Mouse (Mus musculus) testis, adult 2 months (tissue): Measurements from ENCODE around the gene Prorsd1. TPM values are rescaled to one million over a fixed set of nuclear protein-coding genes. Genes with fewer than 3 reads are reported as not detected.

ENCODE experiments used
- H3K27ac ChIP-seq: fragments of 200-500 bp; 2 replicates; pipeline ENCODE4 v1.5.1; 2012; ENCODE audit warnings: low read depth, low read length; ENCODE audit not compliant: control insufficient read depth, insufficient read depth
- H3K27me3 ChIP-seq: fragments of 200-500 bp; 2 replicates; pipeline ENCODE4 v1.6.1; 2012; ENCODE audit warnings: mild to moderate bottlenecking, low read length, moderate library complexity; ENCODE audit not compliant: control insufficient read depth, insufficient read depth
- H3K36me3 ChIP-seq: fragments of 200-500 bp; 2 replicates; pipeline ENCODE4 v1.6.1; 2012; ENCODE audit warnings: mild to moderate bottlenecking, low read length; ENCODE audit not compliant: control insufficient read depth, insufficient read depth
- H3K4me1 ChIP-seq: fragments of 200-500 bp; 2 replicates; pipeline ENCODE4 v1.6.1; 2012; ENCODE audit warnings: low read length; ENCODE audit not compliant: control insufficient read depth, insufficient read depth
- H3K4me3 ChIP-seq: fragments of 200-500 bp; 2 replicates; pipeline ENCODE4 v1.5.1; 2012; ENCODE audit warnings: low read depth, mild to moderate bottlenecking, low read length, moderate library complexity, mixed read lengths; ENCODE audit not compliant: control insufficient read depth
- CTCF ChIP-seq: fragments of 200-500 bp; IDR thresholded peaks from 2 replicates; pipeline ENCODE4 v1.5.1; 2012; ENCODE audit warnings: low read depth, mild to moderate bottlenecking, inconsistent platforms, low read length, moderate library complexity; ENCODE audit not compliant: control insufficient read depth, insufficient read depth, insufficient replicate concordance
- POLR2A ChIP-seq: fragments of 200-500 bp; IDR thresholded peaks from 2 replicates; pipeline ENCODE4 v1.6.1; 2012; ENCODE audit warnings: low read depth, mild to moderate bottlenecking, inconsistent platforms, low read length, moderate library complexity; ENCODE audit not compliant: control insufficient read depth
- polyA plus RNA-seq: library from polyadenylated mRNA; depleted of rRNA; stranded (reverse); fragments of >200 nt; gene quantifications from 2 replicates; pipeline ENCODE4 v1.2.3, GENCODE M21; 2012; rRNA removed

Gene Prorsd1
- polyA plus RNA-seq: 1.1 and 1.3 TPM in 2 replicates

DNA sequence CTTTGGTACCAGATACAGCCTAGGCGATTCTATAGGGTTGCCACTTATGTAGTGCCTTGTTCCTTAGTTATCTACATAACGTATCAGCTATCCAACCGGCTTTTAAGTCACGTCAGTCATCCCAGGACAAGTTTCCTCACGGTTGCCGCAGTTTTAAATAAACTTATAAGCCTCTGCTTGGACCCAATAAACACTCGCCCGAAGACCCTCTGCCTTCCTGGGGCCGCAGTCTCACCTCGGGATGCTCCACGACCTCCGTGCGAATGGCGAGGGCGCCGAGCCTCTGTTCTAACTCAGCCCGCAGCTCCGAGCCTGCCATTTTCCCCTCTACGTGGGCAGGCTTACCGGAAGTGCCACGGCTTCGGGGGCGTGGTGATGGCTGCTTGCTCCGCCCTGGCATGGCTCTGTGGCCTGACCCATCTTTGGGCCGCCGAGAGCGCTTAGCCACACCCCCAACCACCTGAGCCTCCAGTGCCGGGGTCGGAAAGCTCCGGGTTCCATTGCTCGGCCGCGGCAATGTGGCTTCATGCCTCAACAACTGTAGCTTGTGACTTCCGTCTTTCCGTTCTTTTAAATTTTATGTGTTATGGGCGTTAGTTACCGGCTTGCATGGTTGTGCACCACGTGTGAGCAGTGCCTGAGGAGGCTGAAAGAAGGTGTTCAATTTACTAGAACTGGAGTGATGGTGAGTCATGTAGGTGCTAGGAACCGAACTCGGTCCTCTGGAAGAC is at the start of gene Prorsd1:
TSS of gene Prorsd1 (minus strand) at position 352 of the 731 bp plus-strand sequence.
- Histone ChIP-seq H3K4me1 (peaks cover 3% of the 10 kb centered on the region; the same call in 1 of the 2 replicates), H3K27ac (peak within 1 kb of the TSS; percentile 69), H3K4me3 (peak within 1 kb of the TSS; percentile 88), H3K27me3 (no peaks in the 10 kb centered on the region), H3K36me3 (no peaks in the 10 kb centered on the region)
- TF ChIP-seq POLR2A (peak; percentile 87), CTCF (no peak)

DNA sequence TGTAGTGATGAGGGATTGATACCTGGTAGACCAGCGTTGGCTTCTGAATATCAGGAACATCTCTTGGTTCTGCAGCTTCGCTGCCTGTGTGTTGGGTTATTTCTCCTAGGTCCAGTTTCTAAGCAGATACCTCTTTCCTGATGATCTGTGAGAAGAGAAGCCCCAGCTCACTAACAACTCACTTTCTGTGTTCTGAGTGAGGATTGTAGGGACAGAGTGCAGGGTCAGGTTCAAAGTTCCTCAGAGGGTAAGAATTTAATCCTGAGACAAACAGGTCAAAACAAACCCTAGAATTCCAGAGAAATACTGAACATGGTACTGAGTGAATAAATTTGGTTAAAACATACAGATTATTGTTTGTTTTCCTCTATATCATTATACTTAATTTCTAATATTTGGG is 48.6 kb upstream of the Prorsd1 start:
- TF ChIP-seq POLR2A: no peak
- TF ChIP-seq CTCF: no peak
- Histone ChIP-seq H3K27me3 (no peaks in the 10 kb centered on the region), H3K27ac (no peak overlapping the region), H3K4me3 (no peak overlapping the region), H3K36me3 (no peaks in the 10 kb centered on the region), H3K4me1 (no peaks in the 10 kb centered on the region)

DNA sequence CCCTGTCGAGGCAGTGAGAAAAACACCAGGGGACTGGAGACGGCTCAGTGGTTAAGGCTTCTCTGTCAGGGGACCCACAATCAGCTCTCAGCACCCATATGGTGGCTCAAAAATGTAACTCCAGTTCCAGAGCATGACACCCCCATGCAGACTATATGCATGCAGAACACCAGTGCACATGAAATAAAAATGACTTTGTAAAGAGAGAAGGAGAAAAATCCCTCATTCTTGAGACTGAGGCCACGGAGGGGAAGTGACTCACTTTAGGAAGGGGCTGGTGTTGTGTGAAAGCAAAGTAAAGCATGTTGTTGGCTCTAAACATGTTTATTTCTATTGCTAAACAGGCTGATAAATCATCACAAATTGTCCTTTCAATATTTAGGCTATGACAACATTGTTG is 46.2 kb upstream of the Prorsd1 start:
- Histone ChIP-seq H3K27me3 (no peaks in the 10 kb centered on the region), H3K27ac (no peak overlapping the region), H3K4me1 (no peaks in the 10 kb centered on the region), H3K36me3 (no peaks in the 10 kb centered on the region), H3K4me3 (no peak overlapping the region)
- TF ChIP-seq CTCF: no peak
- TF ChIP-seq POLR2A: no peak

DNA sequence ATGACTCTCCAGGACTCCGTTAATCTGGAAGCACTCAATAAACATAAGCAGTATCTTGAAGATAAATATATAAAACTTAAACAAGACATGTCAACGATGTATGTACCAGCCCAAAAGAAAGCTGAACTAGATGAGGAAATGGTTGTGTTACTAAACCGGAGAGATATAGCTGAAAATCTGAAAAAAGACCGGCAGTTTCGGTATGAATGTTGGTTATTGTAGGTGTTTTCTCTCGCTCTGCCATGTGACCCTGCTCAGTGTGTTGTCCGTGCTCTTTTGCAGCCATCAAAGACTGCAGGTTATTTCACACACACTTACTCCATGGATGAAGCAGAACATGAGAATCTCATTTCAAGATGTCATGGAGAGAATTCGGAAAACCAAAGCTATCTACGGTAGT is 45.6 kb upstream of the Prorsd1 start:
- no peaks in the 10 kb centered on the region for H3K36me3 ChIP-seq
- TF ChIP-seq POLR2A: no peak
- TF ChIP-seq CTCF: no peak
- no peak overlapping the region for H3K4me3 ChIP-seq
- H3K4me1 ChIP-seq: no peaks in the 10 kb centered on the region
- H3K27ac ChIP-seq: no peak overlapping the region
- no peaks in the 10 kb centered on the region for H3K27me3 ChIP-seq

GRCm38 (mm10) chr11:29549425-29549778 is 34.6 kb upstream of the Prorsd1 start:
- no peak overlapping the region for H3K27ac ChIP-seq
- TF ChIP-seq CTCF (no peak), POLR2A (no peak)

DNA sequence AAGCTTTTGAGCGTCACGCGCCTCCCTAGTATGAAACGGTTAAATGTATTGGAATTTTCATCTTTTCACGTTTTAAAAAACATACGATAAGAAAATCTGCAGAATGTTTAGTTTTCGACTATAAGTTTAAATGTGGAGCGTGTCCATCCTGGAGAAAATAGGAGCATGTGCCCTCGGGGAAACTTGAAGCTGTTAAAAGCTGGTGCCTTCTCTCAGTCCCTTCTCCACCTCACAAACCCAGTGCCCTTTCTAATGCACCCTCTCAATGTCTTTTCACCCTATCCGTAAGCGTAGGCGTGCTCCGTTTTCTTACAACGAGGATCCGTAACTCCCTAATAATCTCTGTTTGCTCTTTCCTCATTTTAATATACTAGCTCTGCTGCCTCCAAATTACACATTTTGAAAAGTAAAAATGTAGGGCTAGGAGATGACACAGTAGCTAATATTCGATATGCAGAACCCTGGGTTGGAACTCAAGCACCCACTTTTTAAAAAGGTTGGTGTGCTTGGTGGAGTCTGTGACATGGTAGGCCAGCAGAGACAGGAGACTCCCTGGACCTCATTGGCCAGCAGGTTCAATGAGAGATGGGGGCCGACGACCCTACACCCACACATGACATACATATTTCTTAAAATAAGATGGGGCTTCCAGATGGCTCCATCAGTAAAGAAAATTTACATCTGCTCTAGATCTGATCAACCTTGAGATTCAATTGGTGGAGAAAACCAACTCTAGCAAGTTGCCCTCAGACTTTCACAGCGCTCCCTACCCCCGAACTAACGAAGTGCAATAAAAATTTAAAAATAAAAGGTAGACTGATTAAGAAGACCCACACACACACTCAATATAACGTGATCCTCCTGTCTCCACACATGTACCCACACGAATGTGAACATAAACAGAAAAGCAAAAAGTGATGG is 33.9 kb upstream of the Prorsd1 start:
- Histone ChIP-seq H3K36me3 (no peaks in the 10 kb centered on the region), H3K27me3 (no peaks in the 10 kb centered on the region), H3K4me3 (peak overlapping the region; percentile 98), H3K27ac (peak overlapping the region; percentile 92), H3K4me1 (no peaks in the 10 kb centered on the region)
- TF ChIP-seq POLR2A (no peak), CTCF (no peak)

More at GRCm38 (mm10) chr11:29549425-29549778, 34.6 kb upstream of the Prorsd1 start:
- Histone ChIP-seq H3K4me1 (no peaks in the 10 kb centered on the region), H3K36me3 (no peaks in the 10 kb centered on the region), H3K4me3 (no peak overlapping the region), H3K27me3 (no peaks in the 10 kb centered on the region)

GRCm38 (mm10) chr11:29547752-29548503 is 33.1 kb upstream of the Prorsd1 start, which contains the start of the genes Clhc1 and Rps27a:
Gene Clhc1 (plus strand): TSS chr11:29547950.
Gene Rps27a (minus strand): TSS chr11:29548109.
- H3K27ac ChIP-seq: peak within 1 kb of the TSS; percentile 92
- H3K4me1 ChIP-seq: no peaks in the 10 kb centered on the region
- H3K27me3 ChIP-seq: no peaks in the 10 kb centered on the region
- peak within 1 kb of the TSS; percentile 98 for H3K4me3 ChIP-seq
- TF ChIP-seq CTCF (no peak), POLR2A (peak; percentile 96)
- no peaks in the 10 kb centered on the region for H3K36me3 ChIP-seq
